Mouse (Mus musculus) gastrocnemius, adult 2 months (tissue): ENCODE measurements at regions not wholly inside any gene's neighbourhood (a gene's known extent, or its start where the extent isn't known, plus 50 kb on each side); places are given as distances from the start of the nearest gene placed in this dataset.

Source experiments
- DNase-seq: peaks from one replicate; pipeline ENCODE4 v3.0.0; 2022
- H3K27ac ChIP-seq: fragments of 200-600 bp; 2 replicates; pipeline ENCODE4 v1.8.1; 2022; ENCODE audit warnings: mild to moderate bottlenecking
- H3K4me3 ChIP-seq: fragments of 200-600 bp; 2 replicates; pipeline ENCODE4 v1.8.1; 2022; ENCODE audit warnings: mild to moderate bottlenecking, moderate library complexity
- CTCF ChIP-seq: fragments of 200-600 bp; IDR thresholded peaks from 2 replicates; pipeline ENCODE4 v1.8.1; 2022; ENCODE audit warnings: antibody characterized with exemption, mild to moderate bottlenecking, moderate library complexity
- intact Hi-C: fragments of 180-260 bp; cut with DNase I; formaldehyde crosslinking; loops from one replicate; pipeline ENCODE4 v1.15.1; 2025

GRCm38 (mm10) chr8:54418035-54418434 is 111.3 kb upstream of the Asb5 start:
- Histone ChIP-seq H3K4me3 (no peak overlapping the region), H3K27ac (no peak overlapping the region)
- TF ChIP-seq CTCF: no peak
- intact Hi-C loops: no loop called here
- no peak for DNase-seq

DNA sequence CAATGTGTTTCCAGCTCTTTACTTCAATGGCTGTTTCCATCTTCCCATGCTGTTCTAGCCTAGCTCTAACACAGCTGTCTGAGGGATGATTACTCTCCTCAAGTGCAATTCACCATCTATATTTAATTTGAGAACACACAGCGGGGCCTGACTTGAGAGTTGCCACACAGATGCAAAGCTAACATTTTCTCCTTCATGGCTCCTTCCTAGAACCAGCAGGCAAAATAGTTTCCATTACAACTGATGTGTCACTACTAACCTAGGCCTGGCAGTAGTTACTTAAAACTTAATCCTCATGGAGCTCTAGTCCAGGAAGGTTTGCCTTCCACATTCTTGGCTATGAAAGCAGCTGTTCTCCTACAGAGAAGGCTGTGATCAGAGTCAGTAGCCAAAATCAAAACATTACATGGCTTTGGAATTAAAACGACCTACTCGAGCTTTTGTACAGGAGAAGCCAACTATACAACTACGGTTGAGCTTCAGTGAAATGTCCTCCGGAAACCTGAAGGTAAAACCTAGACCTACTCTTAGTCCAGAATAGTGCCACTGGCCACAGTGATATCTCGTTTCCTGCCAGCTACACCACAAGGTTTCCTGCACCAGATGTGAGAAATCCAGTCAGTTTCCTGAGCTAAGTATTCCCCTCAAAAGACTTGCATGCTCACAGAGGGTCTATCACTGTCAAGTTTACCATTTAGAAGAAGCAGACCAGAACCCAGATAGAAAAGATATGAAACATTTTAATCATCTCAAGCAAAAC is 108.9 kb upstream of the Asb5 start:
- no peak for DNase-seq
- H3K4me3 ChIP-seq: no peak overlapping the region
- no peak overlapping the region for H3K27ac ChIP-seq
- no peak for TF ChIP-seq CTCF
- intact Hi-C loops: no loop called here

GRCm38 (mm10) chr8:54425039-54425438 is 104.3 kb upstream of the Asb5 start:
- TF ChIP-seq CTCF: no peak
- no peak for DNase-seq
- no peak overlapping the region for H3K27ac ChIP-seq
- H3K4me3 ChIP-seq: no peak overlapping the region
- intact Hi-C loops: no loop called here

GRCm38 (mm10) chr8:54435694-54436093 is 93.7 kb upstream of the Asb5 start:
- intact Hi-C loops: no loop called here
- Histone ChIP-seq H3K27ac (no peak overlapping the region), H3K4me3 (no peak overlapping the region)
- no peak for TF ChIP-seq CTCF
- no peak for DNase-seq

- no peak for DNase-seq
- Histone ChIP-seq H3K4me3 (no peak overlapping the region), H3K27ac (no peak overlapping the region)
- intact Hi-C loops: no loop called here
- TF ChIP-seq CTCF: no peak
Measured at GRCm38 (mm10) chr8:54441143-54441542, 88.2 kb upstream of the Asb5 start.

DNA sequence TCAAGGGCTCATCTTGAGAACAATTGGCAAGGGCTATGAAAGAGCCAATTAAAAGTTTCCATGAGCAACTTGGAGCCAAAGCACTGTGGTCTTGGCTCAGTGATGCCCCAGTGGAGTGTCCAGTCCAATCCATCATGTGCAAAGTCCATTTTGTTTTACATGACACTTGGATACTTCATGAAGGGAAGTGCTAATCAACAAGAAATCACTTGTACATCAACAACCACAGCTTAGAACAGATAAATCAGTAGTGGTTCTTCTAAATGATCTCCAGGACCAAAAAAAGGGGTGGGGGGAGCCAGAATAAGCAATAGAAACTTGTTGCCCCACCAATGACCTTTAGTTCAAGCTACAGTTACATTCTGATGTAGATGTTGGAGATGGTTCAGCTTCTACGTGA is 87.0 kb upstream of the Asb5 start:
- no peak for DNase-seq
- no peak overlapping the region for H3K4me3 ChIP-seq
- no peak overlapping the region for H3K27ac ChIP-seq
- no peak for TF ChIP-seq CTCF
- intact Hi-C loops: no loop called here

DNA sequence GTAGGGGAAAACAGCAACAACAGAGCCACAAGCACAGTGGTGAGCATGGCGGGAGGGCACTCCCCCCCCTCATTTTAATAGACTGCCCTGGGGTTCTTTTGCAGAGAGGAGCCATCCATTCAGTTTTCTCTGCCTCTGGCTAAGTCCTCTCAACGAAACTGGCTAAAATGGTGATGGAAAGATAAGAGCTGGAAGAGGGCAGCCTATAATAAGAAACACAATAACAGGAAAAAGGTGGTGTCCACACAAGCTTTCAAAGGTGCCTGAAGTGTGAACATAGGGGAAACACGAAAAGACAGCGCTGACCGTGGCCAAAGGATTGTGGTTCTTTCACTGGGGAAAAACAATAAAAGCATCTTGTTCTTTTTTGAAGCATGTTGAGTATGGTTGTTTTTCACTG is 83.0 kb upstream of the Asb5 start:
- Histone ChIP-seq H3K4me3 (no peak overlapping the region), H3K27ac (no peak overlapping the region)
- no peak for TF ChIP-seq CTCF
- DNase-seq: no peak
- intact Hi-C loops: no loop called here

DNA sequence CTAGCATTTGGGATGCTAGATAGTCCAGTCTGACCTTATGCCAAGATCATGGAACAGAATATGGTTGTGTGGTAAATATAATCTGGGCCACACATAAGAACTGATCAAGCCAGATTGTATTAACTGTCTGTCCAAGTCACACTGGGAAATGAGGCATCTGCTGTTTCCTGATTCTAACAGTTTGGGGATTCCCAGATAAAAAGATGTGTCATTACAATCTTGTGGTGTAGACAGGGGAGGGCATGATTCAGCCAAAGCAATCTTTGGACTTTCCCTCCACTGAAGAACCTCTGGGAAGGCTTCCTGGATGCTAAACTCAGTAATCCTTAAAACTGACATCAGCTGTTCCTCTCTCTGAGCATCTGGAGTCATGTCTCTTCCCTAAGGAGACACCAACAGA is 79.6 kb upstream of the Asb5 start:
- no peak overlapping the region for H3K27ac ChIP-seq
- TF ChIP-seq CTCF: no peak
- H3K4me3 ChIP-seq: no peak overlapping the region
- intact Hi-C loops: no loop called here
- no peak for DNase-seq

DNA sequence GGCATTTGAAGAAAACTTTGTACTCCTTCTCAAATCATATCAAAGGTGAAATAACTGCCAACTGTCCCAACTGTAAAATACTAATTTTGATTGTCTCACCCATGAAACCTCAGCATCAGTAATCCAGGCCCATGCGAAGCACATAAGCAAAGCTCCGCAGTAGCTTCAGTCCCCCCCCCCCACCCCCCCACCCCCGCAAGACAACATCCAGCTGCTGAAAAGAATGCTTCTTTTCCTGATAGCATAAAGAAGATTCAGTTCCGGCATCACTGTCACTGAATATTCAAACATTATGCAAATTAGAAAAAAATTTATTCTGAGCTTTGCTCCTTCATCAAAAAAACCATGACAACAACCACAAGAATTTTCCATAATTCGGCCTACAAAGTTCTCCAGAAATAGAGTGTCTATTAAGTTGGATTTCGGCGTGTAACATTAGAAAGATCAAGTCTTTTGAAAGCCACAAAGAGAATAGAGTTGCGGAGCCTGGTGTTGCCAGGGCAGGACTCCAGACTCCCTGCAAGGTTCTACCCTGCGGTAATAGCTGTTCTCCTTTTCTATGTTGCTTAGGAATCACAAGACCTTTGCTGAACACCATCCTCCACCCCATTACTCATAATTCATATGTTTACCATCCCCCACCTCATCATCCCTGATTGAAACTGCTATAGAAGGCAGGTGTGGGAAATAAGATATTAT is 77.9 kb upstream of the Asb5 start:
- H3K4me3 ChIP-seq: no peak overlapping the region
- no peak for TF ChIP-seq CTCF
- H3K27ac ChIP-seq: no peak overlapping the region
- DNase-seq: no peak
- intact Hi-C loops: no loop called here

DNA sequence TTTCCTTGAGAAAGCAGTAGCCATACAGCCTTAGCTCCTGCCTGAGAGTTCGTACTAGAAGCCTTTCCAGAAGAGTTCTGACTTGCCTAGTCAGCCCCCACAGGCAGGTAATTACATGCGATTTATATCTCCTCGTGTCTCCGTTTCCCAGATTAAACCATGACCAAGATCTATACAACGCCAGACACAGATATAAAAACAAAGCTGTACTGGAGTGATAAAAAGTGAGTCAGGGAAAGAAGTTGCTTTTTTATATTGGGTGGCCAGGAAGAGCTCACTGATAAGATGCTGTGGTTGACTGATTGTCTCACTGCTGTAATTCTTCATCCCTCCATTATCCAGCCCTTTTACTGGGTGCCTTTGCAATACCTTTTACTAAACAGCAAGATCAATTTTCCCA is 64.4 kb upstream of the Asb5 start:
- no peak overlapping the region for H3K4me3 ChIP-seq
- TF ChIP-seq CTCF: no peak
- intact Hi-C loops: no loop called here
- no peak for DNase-seq
- no peak overlapping the region for H3K27ac ChIP-seq

DNA sequence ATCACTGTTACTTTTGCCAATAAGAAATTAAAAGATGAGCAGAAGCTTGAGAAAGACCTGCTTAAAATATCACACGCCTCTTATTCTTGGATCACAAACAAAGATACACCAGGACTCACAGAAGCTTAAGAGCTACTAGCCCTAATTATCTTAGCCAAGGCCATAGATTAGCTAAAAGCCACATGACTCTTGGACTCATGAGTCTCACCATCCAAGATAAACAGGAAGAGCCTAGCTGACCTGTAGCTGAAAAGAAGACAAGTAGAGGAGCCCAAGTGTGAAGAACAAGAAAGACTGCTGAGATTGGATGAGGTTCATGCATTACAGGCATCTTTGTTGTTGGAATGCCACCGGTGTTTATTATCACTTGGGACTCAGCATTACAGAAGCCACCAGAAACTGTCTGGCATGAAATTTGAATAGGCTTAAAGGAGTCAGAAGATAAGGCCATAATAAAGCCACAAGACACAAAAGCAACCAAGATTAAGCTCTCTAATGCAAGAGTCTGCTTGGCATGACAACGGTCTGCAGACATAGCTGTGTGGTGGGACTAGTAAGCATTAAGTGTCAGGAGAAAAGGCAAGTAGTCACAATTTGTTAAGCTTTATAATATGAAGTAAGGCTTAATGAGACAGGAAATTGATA is 63.8 kb upstream of the Asb5 start:
- DNase-seq: no peak
- H3K27ac ChIP-seq: no peak overlapping the region
- no peak for TF ChIP-seq CTCF
- H3K4me3 ChIP-seq: no peak overlapping the region
- intact Hi-C loops: no loop called here
